8 mouse cellular contexts compared by ENCODE assay signal in the genomic region with DNA sequence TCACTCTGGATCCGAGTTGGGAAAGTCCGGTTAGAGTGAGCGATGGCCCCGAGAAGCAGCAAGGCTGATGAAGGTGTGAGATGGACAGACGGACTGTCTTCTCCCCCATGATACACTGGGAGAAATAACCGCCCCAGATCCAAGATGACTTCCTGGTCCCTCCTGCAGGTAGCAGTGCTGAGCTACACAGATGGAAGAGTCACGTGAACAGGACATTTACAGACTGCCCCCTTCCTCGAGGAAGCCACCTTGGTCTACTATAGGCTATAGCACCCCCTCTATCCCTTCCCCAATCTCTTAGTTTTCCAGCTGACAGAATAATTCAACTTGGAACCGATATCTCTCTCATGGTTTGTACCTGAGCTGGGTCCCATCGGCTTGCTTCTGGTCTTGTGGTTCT. TPM values are rescaled to one million over a fixed set of nuclear protein-coding genes. Genes with fewer than 3 reads are reported as not detected.
DNase-seq lines count a peak whose midpoint lies in the region; ATAC-seq and TF ChIP-seq lines count a peak whose summit lies in the region.

No protein-coding gene starts in this region.

- DNase-seq in left cerebral cortex, postnatal 14 days (ENCODE audit: low spot score in 2 of 2), result peak; percentile 45 to 72
- DNase-seq in left cerebral cortex, adult 11 months (ENCODE audit: low spot score), result no peak
- DNase-seq in cerebellum, adult 11-12 months, result peak; percentile 73
- DNase-seq in forebrain, embryonic 14.5 days (ENCODE audit: low spot score), result peak; percentile 45
- no peak for DNase-seq in midbrain, embryonic 10.5 days (ENCODE audit: low spot score)
- no peak for DNase-seq in ovary, adult 18-20 months (ENCODE audit: low spot score)
- no peak for DNase-seq in layer of hippocampus, adult 8-10 months (ENCODE audit: low spot score in 2 of 2)

- intact Hi-C loops in left cerebral cortex, postnatal 14 days (cut with DNase I), result loop anchor here (2.0 kb wide), 1 partner anchor 83 kb away; no protein-coding TSS in a partner anchor

- H3K27ac ChIP-seq in forebrain, embryonic 14.5 days (ENCODE audit: low read depth, low read length), result no peak overlapping the region
- H3K27ac ChIP-seq in intestine, postnatal 0 days (ENCODE audit: low read depth, low read length), result no peak overlapping the region
- no peak overlapping the region for H3K27ac ChIP-seq in midbrain, embryonic 10.5 days (replicated peaks)

- peak; percentile 21; the same call in 1 of the 2 replicates for ATAC-seq in forebrain, embryonic 14.5 days
- ATAC-seq in intestine, postnatal 0 days, result no peak

- H3K27me3 ChIP-seq in forebrain, embryonic 14.5 days (replicated peaks; ENCODE audit: control insufficient read depth, insufficient read depth, low read length), result peaks cover 34% of the 10 kb centered on the region
- H3K27me3 ChIP-seq in intestine, postnatal 0 days (replicated peaks; ENCODE audit: control insufficient read depth, insufficient read depth, low read length), result peaks cover 25% of the 10 kb centered on the region
- peaks cover 66% of the 10 kb centered on the region for H3K27me3 ChIP-seq in midbrain, embryonic 10.5 days (ENCODE audit: low read depth, poor library complexity, severe bottlenecking)

- no peaks in the 10 kb centered on the region; the same call in 1 of the 2 replicates for H3K9me3 ChIP-seq in forebrain, embryonic 14.5 days (replicated peaks; ENCODE audit: control insufficient read depth, low read length)
- no peaks in the 10 kb centered on the region for H3K9me3 ChIP-seq in intestine, postnatal 0 days (ENCODE audit: control insufficient read depth)
- peaks cover 11% of the 10 kb centered on the region for H3K9me3 ChIP-seq in midbrain, embryonic 10.5 days (replicated peaks)

- no peak overlapping the region for H3K9ac ChIP-seq in forebrain, embryonic 14.5 days (ENCODE audit: low read length)
- H3K9ac ChIP-seq in intestine, postnatal 0 days (ENCODE audit: low read depth, low read length), result no peak overlapping the region

- no peaks in the 10 kb centered on the region for H3K36me3 ChIP-seq in forebrain, embryonic 14.5 days (ENCODE audit: control insufficient read depth, insufficient read depth, low read length)
- H3K36me3 ChIP-seq in intestine, postnatal 0 days (ENCODE audit: control insufficient read depth, insufficient read depth), result no peaks in the 10 kb centered on the region
- no peaks in the 10 kb centered on the region for H3K36me3 ChIP-seq in midbrain, embryonic 10.5 days

- peak; percentile 76 for TF ChIP-seq CTCF in intestine, postnatal 0 days (IDR thresholded peaks at IDR 0.05; ENCODE audit: low read depth)

- no peaks in the 10 kb centered on the region for H3K4me1 ChIP-seq in forebrain, embryonic 14.5 days (ENCODE audit: control insufficient read depth, insufficient read depth, low read length)
- H3K4me1 ChIP-seq in intestine, postnatal 0 days (replicated peaks; ENCODE audit: control insufficient read depth, insufficient read depth, low read length), result 0 out of 2 replicates have a peak, but pooled peaks cover 3% of the 10 kb centered on the region
- H3K4me1 ChIP-seq in midbrain, embryonic 10.5 days, result peaks cover 22% of the 10 kb centered on the region

- peak overlapping the region; percentile 96 for H3K4me2 ChIP-seq in forebrain, embryonic 14.5 days (ENCODE audit: low read length)
- peak overlapping the region; percentile 99 for H3K4me2 ChIP-seq in intestine, postnatal 0 days (replicated peaks; ENCODE audit: low read depth)

- H3K4me3 ChIP-seq in forebrain, embryonic 14.5 days (ENCODE audit: low read depth, low read length), result peak overlapping the region; percentile 63
- peak overlapping the region; percentile 69 for H3K4me3 ChIP-seq in intestine, postnatal 0 days (ENCODE audit: low read depth, low read length)
- H3K4me3 ChIP-seq in midbrain, embryonic 10.5 days, result peak overlapping the region; percentile 78

- 19% methylated on average over 10 of the region's 10 CpGs for WGBS in forebrain, embryonic 14.5 days
- WGBS in intestine, postnatal 0 days, result 32% methylated on average over 10 of the region's 10 CpGs
- 18% methylated on average over 10 of the region's 10 CpGs for WGBS in midbrain, embryonic 10.5 days

RNA-seq across cellular contexts. Expression of a gene that starts 0.6 kb away (rescaled TPM):
- total RNA-seq in left cerebral cortex, postnatal 14 days (2021), result 100 to 1,000 TPM; 148 to 154 TPM
- polyA plus RNA-seq in forebrain, embryonic 14.5 days (2014; fragmentation: Nextera tagmentation; extraction: Ambion mirVana), result 3.7 and 6.4 TPM in 2 replicates
- 2.4 and 2.6 TPM in 2 replicates for polyA plus RNA-seq in intestine, postnatal 0 days (2015; fragmentation: Nextera tagmentation; extraction: Ambion mirVana)
- polyA plus RNA-seq in midbrain, embryonic 10.5 days (2016; fragmentation: Nextera tagmentation; extraction: Ambion mirVana), result 4.4 and 5.0 TPM in 2 replicates
- total RNA-seq in layer of hippocampus, adult 8-10 months (2022), result 100 to 1,000 TPM; 144 to 170 (median 155) TPM

RNA-seq across cellular contexts. Expression of a gene that starts 20.4 kb away (rescaled TPM):
- not detected for total RNA-seq in left cerebral cortex, postnatal 14 days (2021)
- not detected in 2 replicates for polyA plus RNA-seq in forebrain, embryonic 14.5 days (2014; fragmentation: Nextera tagmentation; extraction: Ambion mirVana)
- 0.43 and 0.95 TPM in 2 replicates for polyA plus RNA-seq in intestine, postnatal 0 days (2015; fragmentation: Nextera tagmentation; extraction: Ambion mirVana)
- polyA plus RNA-seq in midbrain, embryonic 10.5 days (2016; fragmentation: Nextera tagmentation; extraction: Ambion mirVana), result not detected in 2 replicates
- total RNA-seq in layer of hippocampus, adult 8-10 months (2022), result not detected

RNA-seq across cellular contexts. Expression of a gene that starts 33.9 kb away (rescaled TPM):
- not detected for total RNA-seq in left cerebral cortex, postnatal 14 days (2021)
- not detected in 2 replicates for polyA plus RNA-seq in forebrain, embryonic 14.5 days (2014; fragmentation: Nextera tagmentation; extraction: Ambion mirVana)
- not detected in 2 replicates for polyA plus RNA-seq in intestine, postnatal 0 days (2015; fragmentation: Nextera tagmentation; extraction: Ambion mirVana)
- polyA plus RNA-seq in midbrain, embryonic 10.5 days (2016; fragmentation: Nextera tagmentation; extraction: Ambion mirVana), result not detected in 2 replicates
- not detected for total RNA-seq in layer of hippocampus, adult 8-10 months (2022)

RNA-seq across cellular contexts. Expression of a gene that starts 39.9 kb away (rescaled TPM):
- total RNA-seq in left cerebral cortex, postnatal 14 days (2021), result 1 to 10 TPM; 4.9 to 5.6 TPM
- 0.69 and 0.83 TPM in 2 replicates for polyA plus RNA-seq in forebrain, embryonic 14.5 days (2014; fragmentation: Nextera tagmentation; extraction: Ambion mirVana)
- 2.6 and 3.0 TPM in 2 replicates for polyA plus RNA-seq in intestine, postnatal 0 days (2015; fragmentation: Nextera tagmentation; extraction: Ambion mirVana)
- polyA plus RNA-seq in midbrain, embryonic 10.5 days (2016; fragmentation: Nextera tagmentation; extraction: Ambion mirVana), result 1.7 and 1.8 TPM in 2 replicates
- 1 to 10 TPM; 4.5 to 7.5 (median 6.3) TPM for total RNA-seq in layer of hippocampus, adult 8-10 months (2022)

Comparison
In these comparisons a context has a peak if more than half of its experiments do, and no peak if none do; other contexts are left out.
1. DNase-seq: peak in left cerebral cortex, postnatal 14 days (2 of 2), cerebellum, adult 11-12 months (single experiment) and forebrain, embryonic 14.5 days (single experiment); none in left cerebral cortex, adult 11 months (single experiment), midbrain, embryonic 10.5 days (single experiment), ovary, adult 18-20 months (single experiment) and layer of hippocampus, adult 8-10 months (0 of 2).
2. Peak in every context shown above with its lines, with median percentiles within 50 percentile points of each other: H3K4me3 ChIP-seq.